In the genomic region with DNA sequence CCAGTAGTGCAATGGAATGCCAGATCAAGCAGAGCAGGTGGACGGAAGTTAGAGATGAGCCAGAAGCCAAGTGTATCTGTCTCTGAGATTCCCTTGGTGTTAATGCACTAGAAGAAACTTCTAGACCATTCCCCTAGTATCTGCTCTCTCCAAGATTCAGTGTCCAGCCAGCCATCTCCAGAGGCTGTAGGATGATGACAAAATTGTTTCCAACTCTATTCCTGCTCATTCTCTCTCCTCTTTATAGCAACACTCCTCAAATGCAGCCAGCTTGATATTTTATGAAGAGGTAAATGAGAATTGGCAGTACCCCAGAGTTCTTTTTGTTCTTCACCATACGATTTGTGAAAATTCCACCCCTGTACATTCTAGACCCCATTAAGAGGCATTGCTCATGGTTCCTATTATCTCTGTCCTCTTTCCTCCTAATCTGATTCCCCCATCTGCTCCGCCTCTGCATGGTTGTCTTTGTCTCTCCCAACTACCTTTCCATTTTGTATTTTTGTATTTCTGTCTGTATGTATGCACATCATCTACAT, we compare ENCODE assay signal across 14 mouse cellular contexts.
"Had no signal": no experiment of that assay in that cellular context is flagged by ENCODE, and none has a peak within 500 bp of the region (broad histone marks: within the 10 kb centered on the region; RNA-seq: fewer than 3 reads in every experiment).

No protein-coding gene starts in this region.

- ATAC-seq: midbrain, embryonic 13.5 days; midbrain, embryonic 15.5 days had no signal

- DNase-seq: lung, adult 18-20 months; lung, embryonic 14.5 days; lung, postnatal 10 days; right cerebral cortex, postnatal 14 days; thymus, adult 18-20 months; thymus, postnatal 14 days; thymus, postnatal 36 days had no signal

- H3K4me3 ChIP-seq: megakaryocyte, embryonic 14.5 days; midbrain, embryonic 13.5 days; midbrain, embryonic 15.5 days; neural tube, embryonic 12.5 days; stomach, embryonic 15.5 days had no signal

- H3K27ac ChIP-seq: macrophage; midbrain, embryonic 13.5 days; midbrain, embryonic 15.5 days; neural tube, embryonic 12.5 days; stomach, embryonic 15.5 days; stomach, postnatal 0 days had no signal
